Mouse (Mus musculus) limb, embryonic 15.5 days (tissue): ENCODE measurements around the gene Sox15. TPM values are rescaled to one million over a fixed set of nuclear protein-coding genes. Genes with fewer than 3 reads are reported as not detected.
"Not testable (repeated sequence)": the region's sequence is repeated elsewhere in the genome, so short reads cannot be mapped to it uniquely, and the experiment has no call there.

ENCODE experiments used
- ATAC-seq: fragments of 200-750 bp; cut with Nextera tagmentation; 2 replicates; pipeline ENCODE4 v1.8.0; 2017; ENCODE audit warnings: low read depth, moderate TSS enrichment; ENCODE audit not compliant: insufficient number of reproducible peaks, low FRiP score, low TSS enrichment
- H3K27ac ChIP-seq: fragments of 300-500 bp; sonication (generic); 2 replicates; pipeline ENCODE4 v1.5.1; 2015; ENCODE audit warnings: moderate library complexity, mild to moderate bottlenecking, inconsistent platforms
- H3K27me3 ChIP-seq: fragments of 300-500 bp; sonication (generic); 2 replicates; pipeline ENCODE4 v1.6.1; 2015; ENCODE audit warnings: inconsistent platforms
- H3K36me3 ChIP-seq: fragments of 300-500 bp; sonication (generic); 2 replicates; pipeline ENCODE4 v1.6.1; 2015; ENCODE audit warnings: inconsistent platforms
- H3K4me1 ChIP-seq: fragments of 300-500 bp; sonication (generic); 2 replicates; pipeline ENCODE4 v1.6.1; 2015; ENCODE audit warnings: inconsistent platforms
- H3K4me2 ChIP-seq: fragments of 300-500 bp; sonication (generic); 2 replicates; pipeline ENCODE4 v1.6.1; 2015; ENCODE audit warnings: mild to moderate bottlenecking, inconsistent platforms
- H3K4me3 ChIP-seq: fragments of 300-500 bp; sonication (generic); 2 replicates; pipeline ENCODE4 v1.5.1; 2015; ENCODE audit warnings: mild to moderate bottlenecking, inconsistent platforms
- H3K9ac ChIP-seq: fragments of 300-500 bp; sonication (generic); 2 replicates; pipeline ENCODE4 v1.6.1; 2015; ENCODE audit warnings: inconsistent platforms
- H3K9me3 ChIP-seq: fragments of 300-500 bp; sonication (generic); 2 replicates; pipeline ENCODE4 v1.6.1; 2016; ENCODE audit warnings: inconsistent platforms
- WGBS: fragments of 180-500 bp; shearing (Covaris S2); methylation state at CpG from one replicate; pipeline ENCODE4 v1.1.7; 2015; 5-methylcytosine and 5-hydroxymethylcytosine counted together
- polyA plus RNA-seq: library from polyadenylated mRNA; unstranded; fragments of >200 nt; fragmentation: Nextera tagmentation; extraction: Ambion mirVana; gene quantifications from 2 replicates; pipeline ENCODE4 v1.2.1, GENCODE M21; 2015

Gene Sox15
- polyA plus RNA-seq, 1 experiment from 2014 or later = 3.2 TPM

DNA sequence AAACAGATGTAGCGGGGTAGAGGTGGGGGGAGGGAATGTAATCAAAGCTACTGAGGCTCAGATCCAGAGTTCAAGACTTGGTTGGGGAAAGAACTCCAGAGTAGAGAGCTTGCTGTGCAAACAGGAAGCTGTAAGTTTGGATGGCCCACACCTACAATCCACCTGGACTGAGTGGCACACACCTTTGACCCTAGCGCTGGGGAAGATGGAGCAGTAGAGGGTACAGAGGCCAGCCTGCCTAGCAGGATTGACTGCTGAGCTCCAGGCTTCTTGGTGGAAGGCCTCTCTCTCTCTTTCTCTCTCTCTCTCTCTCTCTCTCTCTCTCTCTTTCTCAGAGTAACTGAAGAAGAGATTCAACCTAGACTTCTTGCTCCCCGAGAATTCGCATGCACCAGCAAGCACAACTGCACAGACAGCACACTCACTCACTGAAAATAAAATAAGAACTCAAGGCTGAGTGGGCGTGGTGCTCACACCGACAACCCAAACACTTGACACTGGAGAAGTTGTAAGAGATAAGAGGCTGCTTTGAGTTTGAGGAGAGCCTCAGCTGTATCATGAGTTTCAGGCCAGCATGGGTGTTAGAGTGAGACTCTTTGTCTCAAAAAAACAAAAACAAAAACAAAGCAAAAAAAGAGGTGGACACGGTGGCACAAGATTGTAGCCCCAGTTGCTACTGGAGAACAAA lies 34.6 kb upstream of the Sox15 start:
- no peak for ATAC-seq
- H3K27ac ChIP-seq = no peak overlapping the region
- H3K9ac ChIP-seq = no peak overlapping the region
- peaks cover 8% of the 10 kb centered on the region for H3K4me1 ChIP-seq
- H3K36me3 ChIP-seq = no peaks in the 10 kb centered on the region
- WGBS = 79% methylated on average over 7 of the region's 7 CpGs
- no peak overlapping the region for H3K4me3 ChIP-seq
- H3K4me2 ChIP-seq = no peak overlapping the region
- H3K27me3 ChIP-seq = 0 out of 2 replicates have a peak, but pooled peaks cover 7% of the 10 kb centered on the region
- no peaks in the 10 kb centered on the region for H3K9me3 ChIP-seq

DNA sequence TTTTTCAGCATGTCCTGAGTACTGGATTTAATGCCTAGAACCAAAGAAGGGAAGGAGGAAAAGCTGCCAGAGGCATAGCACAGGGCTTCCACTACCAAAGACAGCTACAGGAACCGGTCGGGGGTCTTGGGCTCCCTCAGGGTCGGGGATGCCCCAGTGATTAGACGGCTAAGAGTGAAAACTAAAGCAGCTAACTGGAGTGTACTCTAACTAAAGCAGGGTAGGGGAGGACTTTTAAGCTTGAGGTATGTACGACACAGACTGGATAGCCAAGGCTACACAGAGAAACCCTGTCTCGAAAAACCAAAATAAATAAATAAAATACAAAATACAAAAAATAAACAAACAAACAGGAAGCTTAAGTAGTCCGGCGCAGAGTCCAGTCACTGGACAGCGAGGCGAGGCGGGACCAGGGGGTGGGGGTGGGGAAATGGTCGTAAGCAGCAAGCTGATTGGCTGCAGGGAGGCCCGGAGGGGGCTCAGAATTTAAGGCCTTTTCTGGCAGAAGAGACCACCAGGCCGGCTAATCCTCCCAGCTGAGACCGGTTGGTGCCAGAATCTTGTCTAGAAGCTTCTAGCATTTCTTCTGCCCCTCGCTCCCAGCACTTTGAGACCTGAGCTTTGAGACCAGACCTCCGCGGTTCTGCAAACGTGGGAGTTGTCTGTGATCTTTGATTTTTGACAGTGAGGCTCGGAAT lies 33.4 kb upstream of the Sox15 start, which contains the start of gene Sat2:
Gene Sat2 (plus strand): TSS at position 454 of the 698 bp plus-strand sequence.
- H3K9me3 ChIP-seq = no peaks in the 10 kb centered on the region
- peak within 1 kb of the TSS; percentile 49 for H3K4me3 ChIP-seq
- no peaks in the 10 kb centered on the region for H3K36me3 ChIP-seq
- peak within 1 kb of the TSS; percentile 74 for H3K4me2 ChIP-seq
- H3K4me1 ChIP-seq = peaks cover 8% of the 10 kb centered on the region
- peak; percentile 64 for ATAC-seq
- H3K27ac ChIP-seq = peak within 1 kb of the TSS; percentile 55
- 2% methylated on average over 20 of the region's 20 CpGs for WGBS
- 0 out of 2 replicates have a peak, but pooled peaks cover 5% of the 10 kb centered on the region for H3K27me3 ChIP-seq
- H3K9ac ChIP-seq = peak within 1 kb of the TSS; percentile 43

DNA sequence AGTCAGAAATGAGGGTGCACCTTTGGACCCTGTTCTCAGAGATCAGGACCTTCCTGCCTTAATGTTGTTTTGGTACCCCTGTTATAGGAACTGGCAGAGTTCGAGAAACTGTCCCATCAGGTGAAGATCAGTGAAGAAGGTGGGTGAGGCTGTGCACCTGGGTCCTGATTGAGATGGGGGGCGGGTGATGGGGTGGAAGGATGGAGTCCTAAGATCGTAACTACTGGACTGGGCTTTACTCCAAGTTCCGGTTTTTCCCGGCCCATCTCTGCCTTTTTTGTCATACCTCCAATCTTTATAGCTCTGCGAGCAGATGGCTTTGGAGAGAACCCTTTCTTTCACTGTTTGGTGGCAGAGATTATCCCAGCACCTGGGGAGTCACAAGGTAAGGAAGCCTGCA lies 32.7 kb upstream of the Sox15 start:
- Histone ChIP-seq H3K36me3 (no peaks in the 10 kb centered on the region), H3K4me1 (peaks cover 8% of the 10 kb centered on the region), H3K9me3 (no peaks in the 10 kb centered on the region), H3K4me2 (peak overlapping the region; percentile 74), H3K9ac (peak overlapping the region; percentile 43), H3K4me3 (peak overlapping the region; percentile 49), H3K27me3 (no peaks in the 10 kb centered on the region), H3K27ac (peak overlapping the region; percentile 55; the same call in 1 of the 2 replicates)
- ATAC-seq = no peak
- 17% methylated on average over 6 of the region's 6 CpGs for WGBS

DNA sequence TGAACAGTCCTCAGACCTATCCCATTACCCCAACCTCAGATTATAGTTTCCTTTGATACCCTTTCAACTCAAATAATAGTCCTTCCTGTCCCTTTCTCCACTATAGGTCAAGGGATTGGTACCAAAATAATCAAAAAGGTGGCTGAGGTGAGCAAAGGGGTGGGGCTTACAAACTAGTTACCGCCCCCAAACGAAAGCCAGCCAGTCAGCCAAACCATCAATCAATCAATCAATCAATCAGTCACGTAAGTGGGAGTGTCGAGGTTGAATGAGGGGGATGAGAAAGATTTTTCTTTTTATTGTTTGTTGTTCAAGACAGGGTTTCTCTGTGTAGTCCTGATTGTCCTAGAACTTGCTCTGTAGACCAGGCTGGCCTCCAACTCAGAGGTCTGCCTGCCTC lies 32.1 kb upstream of the Sox15 start:
- H3K4me1 ChIP-seq = peaks cover 8% of the 10 kb centered on the region
- H3K27me3 ChIP-seq = no peaks in the 10 kb centered on the region
- 62% methylated on average over 4 of the region's 4 CpGs for WGBS
- no peaks in the 10 kb centered on the region for H3K36me3 ChIP-seq
- no peaks in the 10 kb centered on the region for H3K9me3 ChIP-seq
- peak overlapping the region; percentile 74; the same call in 1 of the 2 replicates for H3K4me2 ChIP-seq
- H3K27ac ChIP-seq = no peak overlapping the region
- peak overlapping the region; percentile 43; the same call in 1 of the 2 replicates for H3K9ac ChIP-seq
- ATAC-seq = no peak
- peak overlapping the region; percentile 49 for H3K4me3 ChIP-seq

DNA sequence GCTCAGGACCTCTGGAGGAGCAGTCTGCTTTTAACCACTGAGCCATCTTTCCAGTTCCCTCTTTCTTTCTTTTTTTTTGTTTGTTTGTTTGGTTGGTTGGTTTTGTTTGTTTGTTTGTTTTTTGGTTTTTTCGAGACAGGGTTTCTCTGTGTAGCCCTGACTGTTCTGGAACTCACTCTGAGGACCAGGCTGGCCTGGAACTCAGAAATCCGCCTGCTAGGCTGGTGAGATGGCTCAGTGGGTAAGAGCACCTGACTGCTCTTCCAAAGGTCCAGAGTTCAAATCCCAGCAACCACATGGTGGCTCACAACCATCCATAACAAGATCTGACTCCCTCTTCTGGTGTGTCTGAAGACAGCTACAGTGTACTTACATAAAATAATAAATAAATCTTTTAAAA lies 30.8 kb upstream of the Sox15 start:
- ATAC-seq, H3K9ac ChIP-seq, H3K4me2 ChIP-seq, H3K27me3 ChIP-seq, H3K36me3 ChIP-seq, H3K4me1 ChIP-seq, H3K27ac ChIP-seq, H3K9me3 ChIP-seq, H3K4me3 ChIP-seq: not testable (repeated sequence)
- WGBS = 90% methylated on average over 2 of the region's 2 CpGs

DNA sequence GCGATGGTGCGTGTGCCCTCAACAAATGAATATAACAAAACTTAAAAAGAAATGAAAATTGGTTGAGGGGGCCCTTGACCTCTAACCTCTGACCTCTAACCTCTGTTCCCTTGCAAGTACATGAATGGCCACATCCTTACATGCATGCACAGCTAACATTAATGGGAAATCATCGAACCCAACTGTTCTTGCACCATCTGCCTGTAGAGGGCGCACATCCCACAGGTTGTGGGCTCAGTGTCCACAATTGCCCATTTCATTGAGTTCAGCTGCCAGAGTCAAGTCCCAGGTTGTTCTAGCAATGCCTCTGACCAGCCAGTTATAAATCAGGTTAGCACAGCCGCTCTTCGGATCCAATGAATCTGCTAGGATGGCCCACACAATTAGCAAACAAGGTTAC lies 26.8 kb upstream of the Sox15 start:
- ATAC-seq = no peak
- Histone ChIP-seq H3K4me2 (no peak overlapping the region), H3K36me3 (no peaks in the 10 kb centered on the region), H3K9ac (no peak overlapping the region), H3K4me3 (no peak overlapping the region), H3K4me1 (no peaks in the 10 kb centered on the region), H3K27me3 (no peaks in the 10 kb centered on the region), H3K27ac (no peak overlapping the region), H3K9me3 (no peaks in the 10 kb centered on the region)
- 35% methylated on average over 6 of the region's 6 CpGs for WGBS

DNA sequence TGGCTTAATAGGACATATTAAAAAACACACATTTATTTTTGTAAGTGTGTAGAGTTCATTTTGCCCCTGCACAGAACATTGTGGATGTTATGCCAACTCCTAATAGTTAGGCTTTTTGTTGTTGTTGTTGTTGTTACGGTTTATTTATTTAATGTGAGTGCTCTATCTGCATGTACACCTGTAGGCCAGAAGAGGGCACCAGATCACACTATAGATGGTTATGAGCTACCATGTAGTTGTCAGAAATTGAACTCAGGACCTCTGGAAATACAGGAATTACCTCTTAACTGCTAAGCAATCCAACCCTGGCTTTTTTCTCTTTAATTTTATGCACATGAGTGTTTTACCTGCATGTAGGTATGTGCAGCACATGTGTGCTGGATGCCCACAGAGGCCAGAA lies 25.3 kb upstream of the Sox15 start:
- WGBS = 50% methylated on average over 1 of the region's 1 CpGs
- H3K27me3 ChIP-seq = no peaks in the 10 kb centered on the region
- H3K4me2 ChIP-seq = no peak overlapping the region
- H3K36me3 ChIP-seq = no peaks in the 10 kb centered on the region
- peaks cover 11% of the 10 kb centered on the region; the same call in 1 of the 2 replicates for H3K4me1 ChIP-seq
- no peaks in the 10 kb centered on the region for H3K9me3 ChIP-seq
- H3K27ac ChIP-seq = no peak overlapping the region
- H3K4me3 ChIP-seq = no peak overlapping the region
- H3K9ac ChIP-seq = no peak overlapping the region
- no peak for ATAC-seq

DNA sequence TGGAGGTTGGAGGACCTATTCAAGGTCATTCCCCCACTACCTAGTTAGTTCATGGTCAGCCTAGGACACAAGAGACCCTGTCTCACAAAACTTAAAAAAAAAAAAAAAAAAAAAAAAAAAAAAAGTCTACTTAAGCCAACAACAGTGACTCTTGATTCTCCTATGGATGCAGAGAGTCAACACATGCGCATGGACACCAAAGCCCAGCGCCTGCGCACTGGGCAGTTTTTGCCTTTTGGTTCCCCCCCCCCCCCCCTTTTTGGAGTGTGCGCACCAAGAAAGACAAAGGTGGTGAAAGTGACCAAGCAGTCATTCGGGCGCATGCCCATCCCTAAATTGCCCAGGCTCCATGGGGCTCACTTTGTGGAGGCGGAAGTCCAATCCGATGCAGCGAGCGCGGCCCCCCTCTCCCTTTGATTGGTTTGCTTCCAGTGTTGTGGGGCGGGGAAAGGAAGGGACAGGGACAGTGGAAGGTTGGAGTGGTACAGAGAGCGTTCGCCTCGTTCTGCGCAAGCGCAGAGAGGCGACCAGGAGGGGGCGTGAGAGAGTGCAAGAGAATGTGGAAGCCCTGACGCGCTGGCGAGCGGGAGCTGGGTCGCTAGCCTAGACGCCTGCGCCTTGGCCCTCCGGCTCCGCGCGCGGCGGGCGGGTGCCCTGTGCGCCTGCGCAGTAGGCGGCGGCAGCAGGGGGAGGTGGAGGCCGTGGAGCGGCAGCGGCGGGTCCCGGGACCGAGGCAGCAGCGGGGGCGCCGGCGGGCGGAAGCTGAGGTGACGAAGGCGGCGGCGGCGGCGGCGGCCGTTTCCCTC lies 22.6 kb upstream of the Sox15 start, which contains the start of gene Fxr2:
Gene Fxr2 (plus strand): TSS at position 707 of the 806 bp plus-strand sequence.
- 0% methylated on average over 39 of the region's 56 CpGs for WGBS
- H3K9ac ChIP-seq = peak within 1 kb of the TSS; percentile 98
- peak within 1 kb of the TSS; percentile 98 for H3K27ac ChIP-seq
- no peaks in the 10 kb centered on the region for H3K27me3 ChIP-seq
- peaks cover 4% of the 10 kb centered on the region; the same call in 1 of the 2 replicates for H3K36me3 ChIP-seq
- no peaks in the 10 kb centered on the region for H3K9me3 ChIP-seq
- peaks cover 19% of the 10 kb centered on the region for H3K4me1 ChIP-seq
- H3K4me2 ChIP-seq = peak within 1 kb of the TSS; percentile 50
- ATAC-seq = peak; percentile 98
- H3K4me3 ChIP-seq = peak within 1 kb of the TSS; percentile 95

DNA sequence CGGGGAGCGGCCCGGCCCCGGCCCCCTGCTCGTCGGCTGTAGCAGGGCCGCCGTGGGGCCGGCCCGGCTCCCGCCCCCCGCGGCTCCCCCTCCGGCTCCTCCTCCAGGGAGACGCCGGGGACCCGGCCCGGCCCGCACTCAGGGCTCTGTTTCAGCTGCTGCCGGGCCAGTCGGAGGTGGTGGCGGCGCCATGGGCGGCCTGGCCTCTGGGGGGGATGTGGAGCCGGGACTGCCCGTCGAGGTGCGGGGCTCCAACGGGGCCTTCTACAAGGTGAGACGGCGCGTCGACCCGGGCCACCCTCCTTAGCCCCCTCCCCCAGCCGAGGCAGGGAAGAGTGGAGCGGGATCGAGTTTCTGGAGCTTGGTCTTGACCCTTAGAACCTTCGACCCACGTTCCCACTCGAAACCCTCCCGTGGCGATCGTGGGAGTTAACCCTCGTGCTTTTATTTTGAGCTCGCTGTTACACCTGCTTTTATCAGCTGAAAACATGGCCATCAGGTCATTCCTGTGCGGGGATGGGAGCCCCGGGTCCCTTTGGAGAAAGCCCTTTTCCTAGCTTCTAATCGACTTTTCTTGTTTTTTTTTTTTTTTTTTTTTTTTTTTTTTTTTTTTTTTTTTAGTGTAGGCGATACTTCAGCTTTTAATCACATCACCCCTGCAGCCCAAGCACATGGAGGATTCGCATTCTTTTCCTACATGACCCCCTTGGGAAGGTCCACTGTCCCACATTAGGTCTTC lies 21.8 kb upstream of the Sox15 start:
- Histone ChIP-seq H3K4me3 (peak overlapping the region; percentile 95), H3K4me2 (peak overlapping the region; percentile 50), H3K27me3 (no peaks in the 10 kb centered on the region), H3K9ac (peak overlapping the region; percentile 98), H3K27ac (peak overlapping the region; percentile 98), H3K36me3 (peaks cover 9% of the 10 kb centered on the region; the same call in 1 of the 2 replicates), H3K4me1 (peaks cover 19% of the 10 kb centered on the region), H3K9me3 (no peaks in the 10 kb centered on the region)
- under 1% methylated on average over 36 of the region's 50 CpGs for WGBS
- peak; percentile 53; the same call in 1 of the 2 replicates for ATAC-seq

DNA sequence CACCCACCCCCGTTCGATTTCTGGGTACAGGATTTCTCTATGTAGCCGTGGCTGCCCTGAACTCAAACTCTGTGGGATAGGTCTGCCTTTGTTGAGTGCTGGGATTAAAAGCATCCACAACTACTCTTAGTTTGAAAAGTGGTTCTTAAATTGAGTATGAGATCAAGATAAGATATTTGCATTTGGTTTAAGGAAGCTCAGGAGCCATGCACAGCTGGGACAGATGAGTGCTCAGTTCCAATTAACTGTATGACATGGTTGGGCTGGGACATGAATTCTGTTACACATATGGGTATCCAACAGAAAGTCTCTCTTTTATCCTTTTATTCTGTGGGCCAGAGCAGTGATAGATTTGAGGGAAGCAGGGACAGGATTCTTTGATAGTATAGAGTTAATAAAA lies 19.6 kb upstream of the Sox15 start:
- peaks cover 24% of the 10 kb centered on the region for H3K36me3 ChIP-seq
- no peaks in the 10 kb centered on the region for H3K27me3 ChIP-seq
- no peak for ATAC-seq
- H3K27ac ChIP-seq = no peak overlapping the region
- no peak overlapping the region for H3K9ac ChIP-seq
- no peak overlapping the region for H3K4me3 ChIP-seq
- no peaks in the 10 kb centered on the region for H3K9me3 ChIP-seq
- 81% methylated on average over 3 of the region's 3 CpGs for WGBS
- peaks cover 19% of the 10 kb centered on the region for H3K4me1 ChIP-seq
- 0 out of 2 replicates have a peak overlapping the region, but pooled peaks have one; percentile 7 for H3K4me2 ChIP-seq

DNA sequence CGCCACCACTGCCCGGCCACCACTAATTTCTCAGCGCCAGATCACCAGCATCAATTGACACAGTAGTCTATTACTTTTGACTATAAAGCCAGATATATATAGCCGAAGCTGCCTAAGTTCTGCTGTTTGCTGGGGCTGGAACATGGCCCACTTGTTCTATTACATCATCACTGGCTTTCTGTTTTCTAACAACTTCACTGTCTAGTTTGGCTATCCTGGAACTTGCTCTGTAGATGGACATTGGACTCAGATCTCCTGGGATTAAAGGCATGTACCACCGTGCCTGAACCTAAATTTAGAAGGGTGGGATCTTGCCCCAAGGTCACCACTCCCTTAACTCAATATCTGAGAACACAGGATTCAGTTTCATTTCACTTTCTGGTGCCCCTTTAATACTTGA lies 9.3 kb upstream of the Sox15 start:
- no peak overlapping the region for H3K4me3 ChIP-seq
- peaks cover 96% of the 10 kb centered on the region for H3K36me3 ChIP-seq
- no peaks in the 10 kb centered on the region for H3K27me3 ChIP-seq
- no peak overlapping the region for H3K4me2 ChIP-seq
- no peaks in the 10 kb centered on the region for H3K4me1 ChIP-seq
- no peaks in the 10 kb centered on the region for H3K9me3 ChIP-seq
- no peak overlapping the region for H3K9ac ChIP-seq
- H3K27ac ChIP-seq = no peak overlapping the region
- ATAC-seq = no peak
- 92% methylated on average over 5 of the region's 5 CpGs for WGBS
